Mouse (Mus musculus) C2C12 (cell line): ENCODE results near the gene Asic2. TPM values are rescaled to one million over a fixed set of nuclear protein-coding genes. Genes with fewer than 3 reads are reported as not detected.

Source experiments
- H3K27me3 ChIP-seq: one replicate; pipeline ENCODE4 v1.6.1; 2011; ENCODE audit not compliant: control insufficient read depth, insufficient read depth, insufficient read length
- H3K36me3 ChIP-seq: one replicate; pipeline ENCODE4 v1.6.1; 2011; ENCODE audit not compliant: control insufficient read depth, insufficient read depth
- H3K4me3 ChIP-seq: one replicate; pipeline ENCODE4 v1.5.1; 2011; ENCODE audit warnings: mild to moderate bottlenecking, control low read depth; ENCODE audit not compliant: poor library complexity, insufficient read depth, severe bottlenecking
- H3K79me2 ChIP-seq: one replicate; pipeline ENCODE4 v1.6.1; 2011; ENCODE audit not compliant: control insufficient read depth, insufficient read depth
- H3K79me3 ChIP-seq: one replicate; pipeline ENCODE4 v1.6.1; 2011; ENCODE audit warnings: low read depth, control low read depth
- H3ac ChIP-seq: one replicate; pipeline ENCODE3; 2011; ENCODE audit warnings: low read depth; ENCODE audit not compliant: control insufficient read depth, insufficient read length
- CEBPB ChIP-seq: IDR thresholded peaks from one replicate; pipeline ENCODE4 v1.6.1; 2011; ENCODE audit warnings: low read depth, mild to moderate bottlenecking, control low read depth, moderate library complexity
- CTCF ChIP-seq: IDR thresholded peaks from one replicate; pipeline ENCODE4 v1.5.1; 2011; ENCODE audit not compliant: control insufficient read depth, insufficient read depth, insufficient read length
- FOSL1 ChIP-seq: IDR thresholded peaks from one replicate; pipeline ENCODE4 v1.8.0; 2011; ENCODE audit warnings: mild to moderate bottlenecking, low read length; ENCODE audit not compliant: poor library complexity, insufficient read depth, severe bottlenecking
- MAX ChIP-seq: IDR thresholded peaks from one replicate; pipeline ENCODE4 v1.6.1; 2011; ENCODE audit warnings: mild to moderate bottlenecking, control low read depth
- MYOD1 ChIP-seq: IDR thresholded peaks from one replicate; pipeline ENCODE4 v1.6.1; 2011; ENCODE audit warnings: low read depth; ENCODE audit not compliant: control insufficient read depth, insufficient read length
- MYOG ChIP-seq: IDR thresholded peaks from one replicate; pipeline ENCODE4 v1.6.1; 2011; ENCODE audit not compliant: control insufficient read depth, insufficient read length; ENCODE audit errors: extremely low read depth
- USF1 ChIP-seq: IDR thresholded peaks from one replicate; pipeline ENCODE4 v1.6.1; 2011; ENCODE audit warnings: low read depth, mild to moderate bottlenecking, control low read depth, moderate library complexity
- polyA plus RNA-seq: library from polyadenylated mRNA; unstranded; fragments of >200 nt; fragmentation: generic; extraction: Trizol; gene quantifications from one replicate; pipeline ENCODE4 v1.2.1, GENCODE M21; 2012; ENCODE audit warnings: missing spikeins

Asic2 gene
- polyA plus RNA-seq, 1 experiment: not detected

DNA sequence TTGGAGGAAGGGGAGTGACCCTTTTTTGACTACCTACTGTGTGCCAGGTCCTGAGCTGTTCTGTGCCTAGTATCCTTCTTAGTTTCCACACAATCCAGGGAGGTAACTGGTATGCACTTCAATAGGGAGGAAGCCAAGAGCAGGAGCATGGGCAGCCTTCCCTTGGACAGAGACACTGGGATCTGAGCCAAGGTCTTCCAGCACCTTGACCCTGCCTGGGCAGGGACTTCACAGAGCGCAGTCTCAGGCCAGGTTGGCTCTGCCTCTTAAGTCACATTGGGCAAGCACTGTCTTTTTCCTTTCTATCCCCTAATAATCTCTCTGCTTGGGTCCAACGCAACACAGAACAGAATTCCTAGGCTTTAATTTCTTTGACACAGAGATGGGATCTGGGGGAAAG, 904.3 kb downstream of the Asic2 start:
- Histone ChIP-seq H3K79me2 (no peaks in the 10 kb centered on the region), H3K4me3 (no peak overlapping the region)
- TF ChIP-seq FOSL1 (no peak), MYOG (no peak), CTCF (no peak), USF1 (no peak), MYOD1 (no peak), CEBPB (no peak), MAX (no peak)

DNA sequence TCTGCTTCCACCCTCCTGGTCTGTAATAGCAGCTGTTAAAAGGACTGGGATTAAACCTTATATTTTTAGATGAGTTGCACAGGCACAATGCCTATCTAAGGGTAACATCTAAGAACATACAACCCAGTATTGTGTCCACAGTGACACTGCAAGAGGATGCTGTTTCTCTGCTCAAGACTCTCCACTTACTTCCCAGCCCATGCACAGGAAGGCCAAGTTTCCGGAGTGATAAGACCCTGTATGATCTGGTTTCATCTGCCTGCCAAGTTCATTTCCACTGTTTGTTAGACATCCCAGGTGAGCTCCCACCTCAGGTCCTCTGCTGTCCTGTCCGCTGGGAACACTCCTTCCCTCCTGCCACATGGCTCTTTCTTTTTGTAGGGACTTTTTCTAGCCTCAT, 908.2 kb downstream of the Asic2 start:
- TF ChIP-seq MYOG (no peak), MYOD1 (no peak), CEBPB (no peak), CTCF (no peak), USF1 (no peak), FOSL1 (no peak), MAX (no peak)

More for the DNA sequence above, 904.3 kb downstream of the Asic2 start:
- no peaks in the 10 kb centered on the region for H3K79me3 ChIP-seq
- H3ac ChIP-seq: no peak overlapping the region
- H3K36me3 ChIP-seq: no peaks in the 10 kb centered on the region
- no peaks in the 10 kb centered on the region for H3K27me3 ChIP-seq

DNA sequence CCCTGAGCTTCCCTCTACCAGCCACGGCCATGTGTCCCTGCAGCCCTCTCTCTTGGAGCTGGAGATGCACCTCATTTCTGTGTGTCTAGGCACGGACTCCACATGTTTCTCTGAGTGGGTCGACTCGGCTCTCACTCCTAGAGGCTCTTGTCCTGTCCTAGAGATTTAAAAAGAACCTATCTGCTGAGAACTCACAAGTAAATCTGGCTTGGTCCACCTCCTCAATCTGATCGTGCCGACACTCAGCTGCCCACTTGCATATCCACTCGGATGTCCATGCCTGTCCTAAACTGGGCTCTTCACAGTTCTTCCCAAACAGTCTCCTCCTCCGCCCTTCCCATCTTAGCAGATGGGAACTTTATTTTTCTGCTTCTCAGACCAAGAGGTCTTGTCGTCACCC, 908.7 kb downstream of the Asic2 start:
- no peak overlapping the region for H3K4me3 ChIP-seq
- no peak overlapping the region for H3ac ChIP-seq
- H3K79me2 ChIP-seq: no peaks in the 10 kb centered on the region
- no peaks in the 10 kb centered on the region for H3K79me3 ChIP-seq
- H3K27me3 ChIP-seq: no peaks in the 10 kb centered on the region
- TF ChIP-seq USF1 (no peak), CEBPB (no peak), CTCF (no peak), FOSL1 (no peak), MYOD1 (no peak), MAX (no peak), MYOG (no peak)
- H3K36me3 ChIP-seq: no peaks in the 10 kb centered on the region

More for the DNA sequence above, 908.2 kb downstream of the Asic2 start:
- Histone ChIP-seq H3K4me3 (no peak overlapping the region), H3K79me2 (no peaks in the 10 kb centered on the region), H3K36me3 (no peaks in the 10 kb centered on the region), H3ac (no peak overlapping the region), H3K27me3 (no peaks in the 10 kb centered on the region), H3K79me3 (no peaks in the 10 kb centered on the region)

DNA sequence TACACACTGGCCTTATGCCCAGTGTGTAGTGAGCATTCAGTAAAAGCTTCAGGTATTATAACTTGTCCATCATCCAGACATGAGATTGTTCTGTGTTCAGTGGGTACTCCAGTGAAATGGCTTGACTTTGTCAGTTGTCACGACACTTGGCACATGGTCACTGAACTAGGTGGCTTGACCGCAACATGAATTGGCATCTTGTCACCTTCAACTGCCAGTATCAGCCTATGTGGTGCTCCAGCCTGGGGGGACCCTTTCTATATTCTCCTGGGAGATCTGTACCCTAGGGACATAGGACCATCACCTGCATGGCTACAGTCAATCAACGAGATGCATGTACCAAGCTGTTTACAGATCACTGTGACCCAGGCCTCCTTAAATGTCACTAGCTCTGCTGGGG, 910.8 kb downstream of the Asic2 start:
- H3ac ChIP-seq: no peak overlapping the region
- TF ChIP-seq FOSL1 (no peak), MYOG (no peak), MAX (no peak), USF1 (no peak), CEBPB (no peak), CTCF (no peak), MYOD1 (no peak)
- H3K36me3 ChIP-seq: no peaks in the 10 kb centered on the region
- no peak overlapping the region for H3K4me3 ChIP-seq
- no peaks in the 10 kb centered on the region for H3K79me2 ChIP-seq
- H3K27me3 ChIP-seq: peaks cover 9% of the 10 kb centered on the region
- no peaks in the 10 kb centered on the region for H3K79me3 ChIP-seq

DNA sequence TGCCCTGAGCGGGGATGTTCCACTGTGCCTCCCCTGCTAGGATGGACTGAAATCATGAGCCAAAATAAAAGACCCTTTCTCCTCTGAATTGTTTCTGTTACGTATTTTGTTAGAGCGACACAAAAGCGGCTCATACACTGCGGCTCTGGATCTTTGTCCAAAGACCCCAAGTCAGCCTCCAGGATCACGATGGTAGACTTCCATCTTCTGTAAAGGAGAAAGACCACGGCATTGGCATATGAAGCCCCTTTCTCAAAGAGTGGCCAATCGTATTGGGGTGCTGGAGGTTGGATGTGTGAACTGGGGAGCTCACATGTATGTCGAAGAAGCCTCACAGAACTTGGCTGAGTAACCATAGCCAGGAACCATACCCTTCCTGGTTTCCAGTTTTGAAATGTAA, 911.5 kb downstream of the Asic2 start:
- H3ac ChIP-seq: no peak overlapping the region
- peaks cover 9% of the 10 kb centered on the region for H3K27me3 ChIP-seq
- no peak overlapping the region for H3K4me3 ChIP-seq
- H3K79me3 ChIP-seq: no peaks in the 10 kb centered on the region
- H3K79me2 ChIP-seq: no peaks in the 10 kb centered on the region
- TF ChIP-seq MYOG: no peak
- TF ChIP-seq MAX: no peak
- TF ChIP-seq FOSL1: no peak
- TF ChIP-seq MYOD1: no peak
- TF ChIP-seq USF1: no peak
- no peak for TF ChIP-seq CTCF
- TF ChIP-seq CEBPB: no peak
- H3K36me3 ChIP-seq: no peaks in the 10 kb centered on the region

DNA sequence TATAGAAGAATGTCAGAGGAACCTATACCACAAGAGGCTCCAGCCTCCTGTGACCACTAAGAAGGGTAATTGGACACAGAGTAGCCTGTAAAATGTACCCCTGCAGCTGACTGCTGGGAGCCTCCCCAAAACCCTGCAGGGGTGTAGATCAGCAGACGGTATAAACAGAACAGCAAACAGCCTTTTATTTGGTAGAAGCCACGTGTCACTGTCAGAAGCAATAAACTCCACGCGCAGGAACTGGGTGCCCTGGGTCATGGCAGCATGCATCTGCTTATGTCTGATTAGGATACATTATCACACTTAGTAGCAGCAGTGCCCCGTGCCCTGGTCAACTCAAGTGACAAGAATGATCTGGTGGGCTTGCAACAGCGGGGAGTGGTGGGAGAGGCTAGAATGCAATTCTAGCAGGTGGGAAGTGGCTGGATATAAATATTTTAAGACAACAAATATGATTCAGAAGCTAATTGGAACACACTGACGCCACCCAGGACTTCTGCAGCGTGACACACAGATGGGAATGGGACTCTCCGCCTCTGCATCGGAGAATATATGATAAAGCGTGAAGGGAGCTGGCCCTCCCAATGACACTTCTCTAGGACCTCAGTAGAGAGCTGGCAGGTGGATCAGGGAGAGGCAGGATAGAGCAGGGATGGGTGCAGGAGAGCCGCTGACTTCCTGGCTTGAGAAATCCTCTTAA, 912.7 kb downstream of the Asic2 start:
- H3K27me3 ChIP-seq: peaks cover 9% of the 10 kb centered on the region
- TF ChIP-seq MYOD1 (no peak), FOSL1 (no peak), CEBPB (no peak), MYOG (no peak)
- H3ac ChIP-seq: no peak overlapping the region
- no peaks in the 10 kb centered on the region for H3K36me3 ChIP-seq
- no peaks in the 10 kb centered on the region for H3K79me2 ChIP-seq
- no peaks in the 10 kb centered on the region for H3K79me3 ChIP-seq
- no peak overlapping the region for H3K4me3 ChIP-seq
